Mouse (Mus musculus): ENCODE data around the gene Zfp459. TPM values are rescaled to one million over a fixed set of nuclear protein-coding genes. Genes with fewer than 3 reads are reported as not detected.
"Not testable (repeated sequence)": the region's sequence is repeated elsewhere in the genome, so short reads cannot be mapped to it uniquely, and the experiment has no call there.

Zfp459 gene
- polyA plus RNA-seq (2011; ENCODE audit: insufficient read depth, insufficient read length, low replicate concordance, missing spikeins) = 0.50 and 3.4 TPM in 2 replicates

DNA sequence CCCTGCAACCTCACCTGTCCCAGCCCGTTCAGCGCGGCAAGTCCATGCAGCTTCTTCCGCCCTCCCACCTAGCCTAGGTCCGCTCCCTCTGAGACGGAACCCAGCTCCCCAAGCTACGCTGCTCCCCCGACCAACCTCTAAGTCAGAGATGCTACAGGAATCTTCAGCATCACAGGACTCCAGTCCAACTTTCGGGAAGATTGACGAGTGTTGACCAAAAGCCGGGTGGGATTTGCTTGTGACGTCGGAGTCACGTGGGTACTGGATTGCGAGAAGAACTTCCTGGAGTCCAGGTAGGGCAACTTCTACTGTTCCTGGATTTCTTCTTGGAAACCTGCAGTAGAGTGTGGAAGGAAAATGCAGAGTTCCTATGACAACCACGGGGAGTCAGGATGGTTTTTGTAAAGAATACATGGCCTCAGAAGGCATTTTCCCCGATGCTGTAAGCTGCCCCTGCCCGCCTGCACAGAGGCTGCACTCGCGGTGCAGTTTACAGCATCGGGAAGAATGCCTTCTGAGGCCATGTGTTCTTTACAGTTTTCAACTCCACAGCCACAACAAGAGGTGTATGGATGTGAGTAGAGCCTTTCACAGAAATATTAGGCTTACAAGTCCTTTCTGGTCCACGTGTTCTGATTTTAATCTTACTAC lies at the start of gene Zfp459:
Gene Zfp459, minus strand, starts transcription at position 212 of the 651 bp plus-strand sequence.
- TF ChIP-seq POLR2A (IDR thresholded peaks at IDR 0.05; ENCODE audit: borderline replicate concordance, control insufficient read depth, low read depth, low read length) (no peak), CTCF (IDR thresholded peaks at IDR 0.05; ENCODE audit: control insufficient read depth, insufficient read depth, low read length) (no peak)
- 1% methylated on average over 22 of the region's 22 CpGs for WGBS

GRCm38 (mm10) chr13:67469274-67469673 lies 48.1 kb upstream of the Zfp459 start:
- TF ChIP-seq POLR2A (IDR thresholded peaks at IDR 0.05; ENCODE audit: borderline replicate concordance, control insufficient read depth, low read depth, low read length) (no peak), CTCF (IDR thresholded peaks at IDR 0.05; ENCODE audit: control insufficient read depth, insufficient read depth, low read length) (no peak)
- Histone ChIP-seq H3K4me3 (replicated peaks; ENCODE audit: control insufficient read depth, low read depth, low read length) (no peak overlapping the region), H3K27ac (ENCODE audit: control insufficient read depth, insufficient read depth, low read depth, low read length, poor library complexity) (no peak overlapping the region), H3K4me1 (ENCODE audit: control insufficient read depth, insufficient read depth, low read length) (no peaks in the 10 kb centered on the region; the same call in 1 of the 2 replicates)
- WGBS = 81% methylated on average over 3 of the region's 3 CpGs

More for the DNA sequence above, at the start of gene Zfp459:
- Histone ChIP-seq H3K4me3 (replicated peaks; ENCODE audit: control insufficient read depth, low read depth, low read length) (peak within 1 kb of the TSS; percentile 95), H3K4me1 (ENCODE audit: control insufficient read depth, insufficient read depth, low read length) (peaks cover 1% of the 10 kb centered on the region; the same call in 1 of the 2 replicates), H3K27ac (ENCODE audit: control insufficient read depth, insufficient read depth, low read depth, low read length, poor library complexity) (no peak within 1 kb of the TSS)

- WGBS = 8% methylated on average over 3 of the region's 5 CpGs
- not testable (repeated sequence) for H3K4me3 ChIP-seq (replicated peaks; ENCODE audit: control insufficient read depth, low read depth, low read length); H3K4me1 ChIP-seq (ENCODE audit: control insufficient read depth, insufficient read depth, low read length)
Measured at GRCm38 (mm10) chr13:67463506-67464185, 42.4 kb upstream of the Zfp459 start.

GRCm38 (mm10) chr13:67452021-67452309 lies 30.7 kb upstream of the Zfp459 start:
- no peaks in the 10 kb centered on the region; the same call in 1 of the 2 replicates for H3K4me1 ChIP-seq (ENCODE audit: control insufficient read depth, insufficient read depth, low read length)
- H3K4me3 ChIP-seq (replicated peaks; ENCODE audit: control insufficient read depth, low read depth, low read length) = no peak overlapping the region
- TF ChIP-seq CTCF (IDR thresholded peaks at IDR 0.05; ENCODE audit: control insufficient read depth, insufficient read depth, low read length) (no peak), POLR2A (IDR thresholded peaks at IDR 0.05; ENCODE audit: borderline replicate concordance, control insufficient read depth, low read depth, low read length) (no peak)
- H3K27ac ChIP-seq (ENCODE audit: control insufficient read depth, insufficient read depth, low read depth, low read length, poor library complexity) = no peak overlapping the region
- 13% methylated on average over 3 of the region's 3 CpGs for WGBS

More at GRCm38 (mm10) chr13:67463506-67464185, 42.4 kb upstream of the Zfp459 start:
- not testable (repeated sequence) for H3K27ac ChIP-seq (ENCODE audit: control insufficient read depth, insufficient read depth, low read depth, low read length, poor library complexity)

- Histone ChIP-seq H3K4me1 (ENCODE audit: control insufficient read depth, insufficient read depth, low read length) (no peaks in the 10 kb centered on the region; the same call in 1 of the 2 replicates), H3K4me3 (replicated peaks; ENCODE audit: control insufficient read depth, low read depth, low read length) (peak within 1 kb of the TSS; percentile 76), H3K27ac (ENCODE audit: control insufficient read depth, insufficient read depth, low read depth, low read length, poor library complexity) (peak within 1 kb of the TSS; percentile 45; the same call in 1 of the 2 replicates)
- WGBS = under 1% methylated on average over 20 of the region's 20 CpGs
- TF ChIP-seq CTCF (IDR thresholded peaks at IDR 0.05; ENCODE audit: control insufficient read depth, insufficient read depth, low read length) (no peak), POLR2A (IDR thresholded peaks at IDR 0.05; ENCODE audit: borderline replicate concordance, control insufficient read depth, low read depth, low read length) (no peak)
Measured at GRCm38 (mm10) chr13:67451172-67452020, 30.2 kb upstream of the Zfp459 start, which contains the start of gene Zfp874a. TSS of gene Zfp874a (minus strand) at chr13:67451624.

DNA sequence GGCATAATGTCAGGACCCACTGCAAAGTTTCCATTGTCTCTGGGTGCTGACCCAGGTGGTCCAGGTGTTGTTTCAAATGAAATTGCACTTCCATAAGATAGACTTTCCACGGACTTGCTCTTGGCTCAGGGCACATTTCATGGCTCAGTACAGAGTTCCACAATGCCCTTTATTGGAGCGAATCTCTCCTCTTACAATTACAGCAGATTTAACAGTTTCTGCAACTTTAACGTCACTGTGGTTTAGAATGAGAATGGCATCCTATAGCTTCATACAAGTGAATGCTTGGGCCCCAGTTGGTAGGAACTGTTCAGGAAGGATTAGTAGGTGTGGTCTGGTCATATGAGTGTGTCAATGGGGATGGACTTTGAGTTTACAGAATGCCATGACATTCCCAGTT lies 15.9 kb upstream of the Zfp459 start:
- WGBS = 72% methylated on average over 1 of the region's 3 CpGs
- not testable (repeated sequence) for H3K4me3 ChIP-seq (replicated peaks; ENCODE audit: control insufficient read depth, low read depth, low read length); H3K4me1 ChIP-seq (ENCODE audit: control insufficient read depth, insufficient read depth, low read length); H3K27ac ChIP-seq (ENCODE audit: control insufficient read depth, insufficient read depth, low read depth, low read length, poor library complexity)

GRCm38 (mm10) chr13:67428116-67428515 lies 6.9 kb upstream of the Zfp459 start:
- Histone ChIP-seq H3K4me3 (replicated peaks; ENCODE audit: control insufficient read depth, low read depth, low read length) (no peak overlapping the region), H3K4me1 (ENCODE audit: control insufficient read depth, insufficient read depth, low read length) (no peaks in the 10 kb centered on the region), H3K27ac (ENCODE audit: control insufficient read depth, insufficient read depth, low read depth, low read length, poor library complexity) (no peak overlapping the region)
- WGBS = 78% methylated on average over 3 of the region's 3 CpGs
- no peak for TF ChIP-seq CTCF (IDR thresholded peaks at IDR 0.05; ENCODE audit: control insufficient read depth, insufficient read depth, low read length)
- no peak for TF ChIP-seq POLR2A (IDR thresholded peaks at IDR 0.05; ENCODE audit: borderline replicate concordance, control insufficient read depth, low read depth, low read length)

DNA sequence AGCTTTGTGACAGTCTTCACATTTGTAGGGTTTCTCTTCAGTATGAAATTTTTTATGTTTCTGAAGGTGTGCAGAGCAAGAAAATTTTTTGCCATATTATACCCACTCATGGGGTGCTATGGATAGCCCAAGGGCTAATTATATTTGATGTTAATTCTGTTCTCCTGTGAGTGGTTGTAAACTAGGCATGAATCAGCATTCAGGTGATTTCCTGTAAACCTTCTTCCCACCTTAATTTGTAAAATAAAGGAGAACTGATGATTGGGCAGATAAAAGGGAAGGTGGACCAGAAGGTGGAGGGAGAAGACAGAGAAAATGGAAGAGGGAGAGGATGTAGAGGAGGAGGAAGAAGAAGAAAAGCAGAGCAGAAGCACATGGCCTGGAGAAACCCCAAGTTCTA lies 4.5 kb upstream of the Zfp459 start:
- H3K4me3 ChIP-seq (replicated peaks; ENCODE audit: control insufficient read depth, low read depth, low read length); H3K27ac ChIP-seq (ENCODE audit: control insufficient read depth, insufficient read depth, low read depth, low read length, poor library complexity); H3K4me1 ChIP-seq (ENCODE audit: control insufficient read depth, insufficient read depth, low read length): not testable (repeated sequence)

DNA sequence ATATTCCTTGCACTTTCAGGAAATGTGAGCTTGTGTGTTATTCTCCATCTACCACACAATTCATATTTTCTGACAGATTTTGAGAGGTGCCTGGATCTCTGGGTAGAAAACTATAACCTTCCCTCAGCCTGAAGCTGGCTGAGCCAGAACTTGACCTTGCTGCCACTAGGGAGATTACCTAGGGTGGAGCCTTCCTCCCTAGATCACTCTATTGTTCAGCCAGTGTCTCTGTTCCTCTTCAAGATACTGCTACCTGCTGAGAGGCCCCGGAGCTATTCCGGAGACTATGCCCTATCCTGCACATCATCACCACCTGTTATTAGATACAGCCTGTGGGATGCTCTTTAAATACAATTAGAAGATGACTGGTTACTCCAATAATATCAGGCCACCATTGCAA lies 1.3 kb upstream of the Zfp459 start:
- WGBS = 77% methylated on average over 2 of the region's 2 CpGs
- not testable (repeated sequence) for H3K4me3 ChIP-seq (replicated peaks; ENCODE audit: control insufficient read depth, low read depth, low read length); H3K4me1 ChIP-seq (ENCODE audit: control insufficient read depth, insufficient read depth, low read length); H3K27ac ChIP-seq (ENCODE audit: control insufficient read depth, insufficient read depth, low read depth, low read length, poor library complexity)
